Mouse (Mus musculus) lung, postnatal 0 days (tissue): Measurements from ENCODE around the gene Gm45233. TPM values are rescaled to one million over a fixed set of nuclear protein-coding genes. Genes with fewer than 3 reads are reported as not detected.

Source experiments
- ATAC-seq: fragments of 200-750 bp; cut with Nextera tagmentation; 2 replicates; pipeline ENCODE4 v1.8.0; 2017; ENCODE audit warnings: moderate library complexity
- DNase-seq: peaks from one replicate; pipeline ENCODE4 v3.0.0-alpha.2; 2016; ENCODE audit warnings: low spot score
- H3K27ac ChIP-seq: fragments of 300-500 bp; sonication (generic); 2 replicates; pipeline ENCODE4 v1.5.1; 2014; ENCODE audit warnings: antibody characterized with exemption, mild to moderate bottlenecking, low read length, mixed read lengths
- H3K27me3 ChIP-seq: fragments of 300-500 bp; sonication (generic); replicated peaks from 2 replicates; pipeline ENCODE4 v1.6.1; 2014; ENCODE audit warnings: low read length, mixed read lengths; ENCODE audit not compliant: insufficient read depth
- H3K36me3 ChIP-seq: fragments of 300-500 bp; sonication (generic); 2 replicates; pipeline ENCODE4 v1.6.1; 2014; ENCODE audit warnings: low read length, mixed read lengths; ENCODE audit not compliant: insufficient read depth
- H3K4me1 ChIP-seq: fragments of 300-500 bp; sonication (generic); 2 replicates; pipeline ENCODE4 v1.6.1; 2014; ENCODE audit warnings: antibody characterized with exemption, low read depth, low read length, mixed read lengths; ENCODE audit not compliant: insufficient read depth
- H3K4me2 ChIP-seq: fragments of 300-500 bp; sonication (generic); replicated peaks from 2 replicates; pipeline ENCODE4 v1.6.1; 2014; ENCODE audit warnings: low read depth, mild to moderate bottlenecking, low read length, moderate library complexity, mixed read lengths
- H3K4me3 ChIP-seq: fragments of 300-500 bp; sonication (generic); 2 replicates; pipeline ENCODE4 v1.5.1; 2014; ENCODE audit warnings: low read depth, low read length
- H3K9ac ChIP-seq: fragments of 300-500 bp; sonication (generic); replicated peaks from 2 replicates; pipeline ENCODE4 v1.6.1; 2014; ENCODE audit warnings: low read depth, mild to moderate bottlenecking
- H3K9me3 ChIP-seq: fragments of 300-500 bp; sonication (generic); 2 replicates; pipeline ENCODE4 v1.6.1; 2016; ENCODE audit warnings: low read length, mixed read lengths
- CTCF ChIP-seq: IDR thresholded peaks from 2 replicates; pipeline ENCODE4 v1.5.1; 2016; ENCODE audit warnings: antibody characterized with exemption, mild to moderate bottlenecking
- EP300 ChIP-seq: IDR thresholded peaks from 2 replicates; pipeline ENCODE4 v1.6.1; 2016; ENCODE audit warnings: antibody characterized with exemption, mild to moderate bottlenecking, control low read depth
- WGBS: fragments of 180-500 bp; shearing (Covaris S2); extraction: QIAGEN DNeasy Blood & Tissue Kit; methylation state at CpG from one replicate; pipeline ENCODE4 v1.1.7; 2014; 5-methylcytosine and 5-hydroxymethylcytosine counted together
- polyA plus RNA-seq: library from polyadenylated mRNA; unstranded; fragments of >200 nt; fragmentation: Nextera tagmentation; extraction: Ambion mirVana; gene quantifications from 2 replicates; pipeline ENCODE4 v1.2.1, GENCODE M21; 2015

Gm45233 gene
- polyA plus RNA-seq, 1 experiment from 2014 or later, result not detected

- 73% methylated on average over 14 of the region's 14 CpGs for WGBS
- no peaks in the 10 kb centered on the region for H3K27me3 ChIP-seq
Measured at GRCm38 (mm10) chr7:43453599-43454355, 9.8 kb downstream of the Gm45233 start.

DNA sequence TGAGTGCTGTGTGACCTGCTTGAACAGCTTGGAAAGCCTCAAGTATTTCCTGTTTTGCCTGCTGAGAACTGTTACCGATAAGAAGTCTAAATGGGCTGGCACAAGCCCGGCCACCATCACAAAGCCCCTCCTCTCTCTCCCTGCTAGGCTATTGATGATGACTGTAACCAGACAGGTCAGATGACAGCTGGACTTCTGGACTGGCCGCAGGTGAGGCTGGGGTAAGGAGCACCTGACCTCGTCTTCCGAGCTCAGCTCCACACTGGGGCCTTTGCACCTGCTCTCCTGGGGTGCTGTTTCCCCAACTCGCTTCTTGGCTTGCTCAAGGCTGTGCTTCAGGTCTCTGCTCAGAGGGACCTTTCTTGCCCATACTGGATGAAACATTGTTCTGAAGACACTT, 10.4 kb downstream of the Gm45233 start:
- TF ChIP-seq EP300, result no peak
- TF ChIP-seq CTCF, result no peak
- WGBS, result 73% methylated on average over 6 of the region's 6 CpGs
- no peaks in the 10 kb centered on the region for H3K36me3 ChIP-seq
- no peak overlapping the region for H3K4me3 ChIP-seq
- no peak overlapping the region for H3K27ac ChIP-seq
- no peak overlapping the region for H3K4me2 ChIP-seq
- DNase-seq (peak; percentile 26), ATAC-seq (no peak)
- no peaks in the 10 kb centered on the region for H3K4me1 ChIP-seq
- H3K9ac ChIP-seq, result no peak overlapping the region
- no peaks in the 10 kb centered on the region for H3K27me3 ChIP-seq
- H3K9me3 ChIP-seq, result no peaks in the 10 kb centered on the region

More at GRCm38 (mm10) chr7:43453599-43454355, 9.8 kb downstream of the Gm45233 start:
- ATAC-seq (0 out of 2 replicates have a peak, but pooled peaks have one; percentile 15), DNase-seq (no peak)
- Histone ChIP-seq H3K4me3 (no peak overlapping the region), H3K4me1 (no peaks in the 10 kb centered on the region), H3K9ac (no peak overlapping the region), H3K4me2 (no peak overlapping the region), H3K36me3 (no peaks in the 10 kb centered on the region), H3K27ac (no peak overlapping the region; the same call in 1 of the 2 replicates), H3K9me3 (no peaks in the 10 kb centered on the region)
- TF ChIP-seq EP300 (no peak), CTCF (no peak)

GRCm38 (mm10) chr7:43462851-43463250, 18.9 kb downstream of the Gm45233 start, which contains the start of gene Vsig10l:
TSS of gene Vsig10l (plus strand) at chr7:43463151.
- 0 out of 2 replicates have a peak, but pooled peaks cover 4% of the 10 kb centered on the region for H3K27me3 ChIP-seq
- H3K9me3 ChIP-seq, result no peaks in the 10 kb centered on the region
- DNase-seq (no peak), ATAC-seq (no peak)
- WGBS, result 67% methylated on average over 4 of the region's 4 CpGs
- H3K4me2 ChIP-seq, result no peak within 1 kb of the TSS
- no peak within 1 kb of the TSS for H3K27ac ChIP-seq
- no peaks in the 10 kb centered on the region for H3K36me3 ChIP-seq
- peaks cover 7% of the 10 kb centered on the region; the same call in 1 of the 2 replicates for H3K4me1 ChIP-seq
- no peak within 1 kb of the TSS for H3K4me3 ChIP-seq
- TF ChIP-seq CTCF (no peak), EP300 (no peak)
- no peak within 1 kb of the TSS for H3K9ac ChIP-seq

GRCm38 (mm10) chr7:43463976-43464375, 20.0 kb downstream of the Gm45233 start:
- DNase-seq (no peak), ATAC-seq (no peak)
- no peaks in the 10 kb centered on the region for H3K36me3 ChIP-seq
- H3K4me3 ChIP-seq, result no peak overlapping the region
- WGBS, result 73% methylated on average over 7 of the region's 7 CpGs
- H3K27me3 ChIP-seq, result 0 out of 2 replicates have a peak, but pooled peaks cover 4% of the 10 kb centered on the region
- H3K4me2 ChIP-seq, result no peak overlapping the region
- no peak overlapping the region for H3K9ac ChIP-seq
- H3K27ac ChIP-seq, result no peak overlapping the region
- TF ChIP-seq CTCF, result no peak
- TF ChIP-seq EP300, result no peak
- no peaks in the 10 kb centered on the region for H3K9me3 ChIP-seq
- peaks cover 7% of the 10 kb centered on the region; the same call in 1 of the 2 replicates for H3K4me1 ChIP-seq

GRCm38 (mm10) chr7:43464864-43465343, 21.0 kb downstream of the Gm45233 start:
- peaks cover 7% of the 10 kb centered on the region; the same call in 1 of the 2 replicates for H3K4me1 ChIP-seq
- WGBS, result 6% methylated on average over 35 of the region's 35 CpGs
- peak overlapping the region; percentile 57 for H3K4me3 ChIP-seq
- no peaks in the 10 kb centered on the region for H3K36me3 ChIP-seq
- 0 out of 2 replicates have a peak overlapping the region, but pooled peaks have one; percentile 23 for H3K9ac ChIP-seq
- peak; percentile 22 for DNase-seq
- no peak overlapping the region for H3K27ac ChIP-seq
- peak overlapping the region; percentile 89 for H3K4me2 ChIP-seq
- H3K27me3 ChIP-seq, result 0 out of 2 replicates have a peak, but pooled peaks cover 4% of the 10 kb centered on the region
- TF ChIP-seq CTCF, result peak; percentile 64
- TF ChIP-seq EP300, result no peak
- ATAC-seq, result no peak
- no peaks in the 10 kb centered on the region for H3K9me3 ChIP-seq

DNA sequence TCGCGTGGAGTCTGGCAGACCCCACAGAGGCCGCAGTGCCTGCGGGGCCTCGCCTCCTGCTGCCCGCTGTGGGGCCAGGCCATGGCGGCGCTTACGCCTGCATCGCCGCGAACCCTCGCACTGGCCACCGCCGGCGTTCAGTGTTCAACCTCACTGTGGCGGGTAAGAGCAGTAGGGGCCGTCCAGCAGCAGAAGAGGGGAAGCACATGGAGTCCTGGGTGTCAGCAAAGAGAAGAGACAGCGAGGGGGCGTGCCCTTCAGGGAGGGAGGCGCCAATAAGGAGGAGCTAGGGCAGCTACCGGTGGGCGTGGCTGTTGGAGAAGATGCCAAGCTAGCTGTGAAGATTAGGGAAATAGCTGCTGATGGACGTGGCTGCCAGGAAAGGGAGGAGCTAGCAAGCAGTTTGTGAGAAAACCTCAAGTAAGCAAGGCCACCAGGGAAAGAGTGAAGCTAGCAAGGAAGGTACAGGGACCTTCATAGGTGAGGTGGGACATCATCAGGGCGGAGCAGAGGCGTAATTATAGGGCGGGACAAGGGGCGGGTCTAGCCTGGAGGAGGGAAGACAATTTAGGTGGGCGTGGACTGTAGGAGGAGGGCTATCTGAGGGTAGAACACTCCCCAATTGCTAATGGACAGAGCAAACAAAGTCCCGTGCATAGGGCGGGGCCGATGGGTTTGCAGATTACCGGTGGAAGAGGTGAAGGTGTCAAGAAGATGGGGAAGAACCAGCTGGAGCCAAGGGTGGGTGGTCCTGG, 21.6 kb downstream of the Gm45233 start:
- Histone ChIP-seq H3K36me3 (no peaks in the 10 kb centered on the region), H3K9ac (peak overlapping the region; percentile 23; the same call in 1 of the 2 replicates), H3K27me3 (0 out of 2 replicates have a peak, but pooled peaks cover 4% of the 10 kb centered on the region), H3K27ac (peak overlapping the region; percentile 47), H3K4me1 (peaks cover 7% of the 10 kb centered on the region; the same call in 1 of the 2 replicates), H3K4me2 (peak overlapping the region; percentile 89), H3K9me3 (no peaks in the 10 kb centered on the region), H3K4me3 (peak overlapping the region; percentile 57)
- ATAC-seq (peak; percentile 89), DNase-seq (peak; percentile 98)
- WGBS, result under 1% methylated on average over 33 of the region's 33 CpGs
- TF ChIP-seq EP300, result no peak
